Comparison of ENCODE assay signal across 22 mouse cellular contexts in genomic region chr3:132130781-132131180, GRCm38 (mm10). TPM values are rescaled to one million over a fixed set of nuclear protein-coding genes. Genes with fewer than 3 reads are reported as not detected.
"Had no signal": no experiment of that assay in that cellular context is flagged by ENCODE, and none has a peak within 500 bp of the region (broad histone marks: within the 10 kb centered on the region; RNA-seq: fewer than 3 reads in every experiment).

No protein-coding gene starts in this region.

- H3K4me3 ChIP-seq: kidney, embryonic 15.5 days; left cerebral cortex, adult 2 months; midbrain, embryonic 12.5 days; midbrain, embryonic 15.5 days; myocyte; neural tube, embryonic 13.5 days; stomach, embryonic 15.5 days had no signal

- H3K27me3 ChIP-seq: kidney, embryonic 15.5 days; midbrain, embryonic 12.5 days; midbrain, embryonic 15.5 days; neural tube, embryonic 13.5 days; stomach, embryonic 15.5 days had no signal

- H3K9ac ChIP-seq: kidney, embryonic 15.5 days; liver, embryonic 14.5 days; midbrain, embryonic 12.5 days; midbrain, embryonic 15.5 days; neural tube, embryonic 13.5 days; stomach, embryonic 15.5 days had no signal

- H3K36me3 ChIP-seq: kidney, embryonic 15.5 days; midbrain, embryonic 12.5 days; midbrain, embryonic 15.5 days; neural tube, embryonic 13.5 days; stomach, embryonic 15.5 days had no signal

- ATAC-seq: midbrain, embryonic 15.5 days had no signal

- H3K9me3 ChIP-seq: kidney, embryonic 15.5 days; midbrain, embryonic 12.5 days; midbrain, embryonic 15.5 days; neural tube, embryonic 13.5 days; stomach, embryonic 15.5 days had no signal

- DNase-seq: kidney, adult 11 months; kidney, adult 8-10 months; kidney, postnatal 10 days; kidney, postnatal 36 days; layer of hippocampus, postnatal 36 days; lung, adult 2 months; lung, postnatal 14 days; retina, postnatal 1 day; right cerebral cortex, postnatal 25 days; spleen, adult 18-20 months; thymus, postnatal 25 days had no signal

- H3K4me1 ChIP-seq: kidney, embryonic 15.5 days; midbrain, embryonic 12.5 days; midbrain, embryonic 15.5 days; neural tube, embryonic 13.5 days; stomach, embryonic 15.5 days had no signal

- H3K4me2 ChIP-seq: kidney, embryonic 15.5 days; midbrain, embryonic 12.5 days; midbrain, embryonic 15.5 days; neural tube, embryonic 13.5 days; stomach, embryonic 15.5 days had no signal

- H3K27ac ChIP-seq: kidney, embryonic 15.5 days; left cerebral cortex, adult 2 months; liver, embryonic 14.5 days; macrophage; midbrain, embryonic 12.5 days; midbrain, embryonic 15.5 days; neural tube, embryonic 13.5 days; stomach, embryonic 15.5 days had no signal

RNA-seq across cellular contexts. Expression of gene Dkk2, which starts 45.7 kb away (rescaled TPM):
- total RNA-seq: megakaryocyte-erythroid progenitor cell, adult 5-6 weeks; monocyte, adult 5-6 weeks had no signal
